Mouse (Mus musculus): ENCODE measurements around the gene Gm20388.

- TF ChIP-seq CTCF (IDR thresholded peaks at IDR 0.05; ENCODE audit: low read depth): no peak
- no peak for TF ChIP-seq EP300 (optimal IDR thresholded peaks at IDR 0.05)
Measured at GRCm38 (mm10) chr8:120783781-120784180, 873.1 kb downstream of the Gm20388 start.
